Mouse (Mus musculus): ENCODE data around the gene Spty2d1. TPM values are rescaled to one million over a fixed set of nuclear protein-coding genes. Genes with fewer than 3 reads are reported as not detected.

Spty2d1 gene
- polyA plus RNA-seq, 1 experiment from 2014 or later = 15.6 TPM

DNA sequence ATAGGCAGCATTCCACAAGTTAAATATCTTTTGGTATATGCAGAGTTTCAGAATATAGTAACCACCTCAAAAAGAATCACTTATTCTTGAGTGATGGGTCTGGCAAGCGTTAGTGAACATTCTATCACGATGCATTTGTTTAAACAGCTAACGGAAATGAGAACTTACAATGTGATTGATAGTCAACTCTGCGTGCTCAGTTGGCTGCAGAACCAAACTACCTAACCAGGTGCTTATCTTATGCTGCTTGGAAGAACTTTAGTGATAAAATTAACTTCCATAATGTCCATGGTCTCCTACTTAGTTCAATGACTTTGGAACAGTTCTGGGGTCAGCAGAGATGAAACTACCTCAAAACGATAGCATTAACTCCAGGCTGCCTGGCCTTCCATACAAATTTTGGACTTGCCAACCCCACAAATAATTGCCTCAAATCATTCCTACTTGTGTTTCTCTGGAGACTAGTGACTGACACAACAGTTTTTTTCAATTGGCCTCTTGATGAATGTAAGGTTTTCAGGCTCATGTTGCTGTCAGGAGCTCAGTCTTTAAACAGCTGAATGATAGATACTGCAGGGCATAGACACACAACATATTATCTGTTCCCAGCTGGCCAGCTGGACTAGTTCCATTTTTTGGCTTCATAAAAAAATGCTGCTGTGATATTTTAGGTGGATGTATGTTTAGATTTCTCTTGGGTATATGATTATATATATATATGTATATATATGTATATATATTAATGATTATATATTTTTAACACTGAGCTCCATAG, 6.9 kb downstream of the Spty2d1 start:
- ATAC-seq (replicated peaks; ENCODE audit: insufficient number of reproducible peaks, low FRiP score, low TSS enrichment) = no peak
- Histone ChIP-seq H3K4me1 (ENCODE audit: control insufficient read depth, insufficient read depth, low read length) (peaks cover 33% of the 10 kb centered on the region), H3K27ac (ENCODE audit: low read depth, low read length) (no peak overlapping the region)

DNA sequence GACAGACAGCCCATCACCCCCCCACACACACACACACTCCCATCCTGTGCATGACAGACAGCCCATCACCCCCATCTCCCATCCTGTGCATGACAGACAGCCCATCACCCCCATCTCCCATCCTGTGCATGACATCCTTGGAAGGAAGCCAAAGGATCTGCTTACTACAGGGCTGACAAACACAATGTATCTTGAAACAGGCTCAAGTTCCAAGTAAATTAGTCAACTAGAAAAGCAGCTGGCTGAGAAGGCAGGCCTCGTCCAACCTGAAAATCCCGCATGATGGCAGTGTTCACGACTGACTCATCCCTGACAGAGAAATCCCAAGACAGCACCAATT, 7.6 kb downstream of the Spty2d1 start:
- Histone ChIP-seq H3K4me3 (ENCODE audit: low read depth, low read length) (no peak overlapping the region), H3K4me2 (no peak overlapping the region), H3K27ac (ENCODE audit: low read depth, low read length) (no peak overlapping the region), H3K27me3 (ENCODE audit: control insufficient read depth, insufficient read depth, low read length) (no peaks in the 10 kb centered on the region), H3K4me1 (ENCODE audit: control insufficient read depth, insufficient read depth, low read length) (peaks cover 33% of the 10 kb centered on the region), H3K9me3 (replicated peaks; ENCODE audit: control insufficient read depth, low read length) (no peaks in the 10 kb centered on the region), H3K9ac (ENCODE audit: low read depth, low read length) (no peak overlapping the region), H3K36me3 (ENCODE audit: control insufficient read depth, insufficient read depth, low read length) (peaks cover 15% of the 10 kb centered on the region)
- 64% methylated on average over 3 of the region's 3 CpGs for WGBS (ENCODE audit: insufficient replicate concordance)
- peak; percentile 43; the same call in 1 of the 2 replicates for ATAC-seq (replicated peaks; ENCODE audit: insufficient number of reproducible peaks, low FRiP score, low TSS enrichment)

More for the DNA sequence above, 6.9 kb downstream of the Spty2d1 start:
- H3K9me3 ChIP-seq (replicated peaks; ENCODE audit: control insufficient read depth, low read length) = no peaks in the 10 kb centered on the region
- H3K4me3 ChIP-seq (ENCODE audit: low read depth, low read length) = no peak overlapping the region
- H3K9ac ChIP-seq (ENCODE audit: low read depth, low read length) = no peak overlapping the region
- no peak overlapping the region for H3K4me2 ChIP-seq
- H3K36me3 ChIP-seq (ENCODE audit: control insufficient read depth, insufficient read depth, low read length) = peaks cover 15% of the 10 kb centered on the region
- no peaks in the 10 kb centered on the region for H3K27me3 ChIP-seq (ENCODE audit: control insufficient read depth, insufficient read depth, low read length)
- 64% methylated on average over 5 of the region's 5 CpGs for WGBS (ENCODE audit: insufficient replicate concordance)

DNA sequence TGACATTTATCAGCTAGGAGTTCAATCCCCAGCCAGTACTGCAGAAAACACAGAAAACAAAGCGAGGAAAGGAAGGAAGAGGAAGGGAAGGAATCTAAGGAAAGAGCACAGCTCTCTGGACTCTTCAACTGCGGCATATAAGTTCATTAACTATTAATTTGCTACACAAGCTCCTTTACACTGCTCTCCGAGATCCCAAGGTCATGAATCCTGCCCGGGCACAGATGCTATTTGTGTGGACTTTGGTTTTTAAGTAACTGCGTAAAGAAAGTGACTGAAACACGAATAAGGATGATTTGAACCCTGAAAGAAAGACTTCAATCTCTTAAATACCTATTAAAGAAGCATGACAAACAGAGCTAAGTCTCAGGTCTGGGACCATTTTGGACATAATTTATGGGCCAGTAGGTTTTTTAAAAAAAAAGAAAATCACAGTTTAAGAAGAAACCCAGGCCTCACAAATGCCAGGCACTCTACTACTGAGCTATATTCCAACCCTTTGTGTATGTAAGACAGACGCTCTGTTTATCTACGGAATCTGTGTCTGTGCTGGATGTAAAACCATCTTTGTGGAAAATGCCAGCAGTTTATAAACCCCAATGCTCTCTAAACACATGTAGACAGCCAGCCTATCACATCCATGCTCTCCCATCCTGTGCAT, 8.1 kb downstream of the Spty2d1 start:
- H3K4me2 ChIP-seq = no peak overlapping the region
- 78% methylated on average over 8 of the region's 8 CpGs for WGBS (ENCODE audit: insufficient replicate concordance)
- H3K27ac ChIP-seq (ENCODE audit: low read depth, low read length) = no peak overlapping the region
- no peak for ATAC-seq (replicated peaks; ENCODE audit: insufficient number of reproducible peaks, low FRiP score, low TSS enrichment)
- no peaks in the 10 kb centered on the region for H3K27me3 ChIP-seq (ENCODE audit: control insufficient read depth, insufficient read depth, low read length)
- H3K4me3 ChIP-seq (ENCODE audit: low read depth, low read length) = no peak overlapping the region
- H3K4me1 ChIP-seq (ENCODE audit: control insufficient read depth, insufficient read depth, low read length) = peaks cover 33% of the 10 kb centered on the region
- no peak overlapping the region; the same call in 1 of the 2 replicates for H3K9ac ChIP-seq (ENCODE audit: low read depth, low read length)
- H3K36me3 ChIP-seq (ENCODE audit: control insufficient read depth, insufficient read depth, low read length) = peaks cover 16% of the 10 kb centered on the region
- H3K9me3 ChIP-seq (replicated peaks; ENCODE audit: control insufficient read depth, low read length) = no peaks in the 10 kb centered on the region

DNA sequence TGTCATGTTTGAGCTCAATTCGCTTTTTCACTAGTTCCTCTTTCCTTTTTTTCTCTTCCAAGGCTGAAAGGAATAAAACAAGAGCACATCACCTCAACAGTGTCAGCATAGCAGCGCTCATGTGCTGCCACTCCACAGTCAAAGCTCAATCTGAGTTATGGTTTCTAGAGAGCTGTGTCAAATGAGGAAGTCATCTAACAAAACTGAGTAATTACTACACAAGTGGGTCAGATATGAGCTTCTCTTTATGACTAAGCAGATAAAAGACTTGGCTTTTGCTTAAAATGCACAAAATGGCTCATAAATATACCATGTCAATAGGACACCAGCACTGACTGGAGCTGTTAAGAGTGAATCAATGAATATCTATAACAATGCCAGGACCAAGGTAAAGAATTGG, 9.3 kb downstream of the Spty2d1 start:
- ATAC-seq (replicated peaks; ENCODE audit: insufficient number of reproducible peaks, low FRiP score, low TSS enrichment) = no peak
- H3K27me3 ChIP-seq (ENCODE audit: control insufficient read depth, insufficient read depth, low read length) = no peaks in the 10 kb centered on the region
- H3K27ac ChIP-seq (ENCODE audit: low read depth, low read length) = no peak overlapping the region
- no peaks in the 10 kb centered on the region for H3K9me3 ChIP-seq (replicated peaks; ENCODE audit: control insufficient read depth, low read length)
- H3K4me3 ChIP-seq (ENCODE audit: low read depth, low read length) = no peak overlapping the region
- peaks cover 22% of the 10 kb centered on the region for H3K36me3 ChIP-seq (ENCODE audit: control insufficient read depth, insufficient read depth, low read length)
- H3K9ac ChIP-seq (ENCODE audit: low read depth, low read length) = no peak overlapping the region
- H3K4me2 ChIP-seq = no peak overlapping the region
- peaks cover 33% of the 10 kb centered on the region for H3K4me1 ChIP-seq (ENCODE audit: control insufficient read depth, insufficient read depth, low read length)
- 95% methylated on average over 2 of the region's 2 CpGs for WGBS (ENCODE audit: insufficient replicate concordance)

DNA sequence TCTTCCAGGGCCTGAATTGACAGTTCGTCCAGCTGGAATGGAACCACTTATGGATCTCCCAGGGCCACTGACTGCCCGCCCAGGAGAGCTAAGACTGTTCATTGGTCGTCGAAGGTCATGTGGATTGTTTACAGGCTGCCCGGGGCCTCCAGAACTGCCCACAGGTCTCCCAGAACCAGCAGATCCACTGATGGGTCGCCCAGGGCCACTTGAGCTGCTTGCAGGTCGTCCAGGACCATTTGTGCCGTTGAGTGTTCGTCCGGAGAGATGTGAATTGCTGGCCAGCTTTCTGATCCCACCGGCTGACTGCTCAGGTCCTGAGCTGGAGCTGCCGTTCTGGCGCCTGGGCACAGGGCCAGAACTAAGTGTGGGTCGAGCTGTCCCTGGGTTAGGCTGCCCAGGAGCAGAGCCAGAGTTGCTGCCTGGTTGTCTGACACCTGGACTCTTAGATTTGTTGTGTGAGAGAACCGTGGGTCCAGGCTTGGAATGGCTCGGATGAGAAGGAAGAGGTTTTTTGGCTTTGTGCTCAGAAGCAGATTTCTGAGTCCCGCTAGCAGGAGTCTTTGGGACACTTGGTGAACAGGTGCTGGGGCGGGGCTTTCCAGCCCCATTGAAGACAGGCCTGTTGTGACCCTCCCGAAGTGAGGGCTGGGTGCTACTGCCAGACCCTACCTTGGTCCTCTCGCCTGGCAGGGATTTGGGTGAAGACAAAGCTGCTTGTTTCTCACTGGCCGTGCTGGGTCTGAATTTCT, 10.4 kb downstream of the Spty2d1 start:
- H3K27me3 ChIP-seq (ENCODE audit: control insufficient read depth, insufficient read depth, low read length) = no peaks in the 10 kb centered on the region
- peaks cover 27% of the 10 kb centered on the region for H3K36me3 ChIP-seq (ENCODE audit: control insufficient read depth, insufficient read depth, low read length)
- WGBS (ENCODE audit: insufficient replicate concordance) = 77% methylated on average over 21 of the region's 21 CpGs
- no peak overlapping the region for H3K4me3 ChIP-seq (ENCODE audit: low read depth, low read length)
- peaks cover 23% of the 10 kb centered on the region for H3K4me1 ChIP-seq (ENCODE audit: control insufficient read depth, insufficient read depth, low read length)
- no peak overlapping the region for H3K4me2 ChIP-seq
- no peak overlapping the region for H3K9ac ChIP-seq (ENCODE audit: low read depth, low read length)
- no peak for ATAC-seq (replicated peaks; ENCODE audit: insufficient number of reproducible peaks, low FRiP score, low TSS enrichment)
- no peak overlapping the region for H3K27ac ChIP-seq (ENCODE audit: low read depth, low read length)
- H3K9me3 ChIP-seq (replicated peaks; ENCODE audit: control insufficient read depth, low read length) = no peaks in the 10 kb centered on the region

DNA sequence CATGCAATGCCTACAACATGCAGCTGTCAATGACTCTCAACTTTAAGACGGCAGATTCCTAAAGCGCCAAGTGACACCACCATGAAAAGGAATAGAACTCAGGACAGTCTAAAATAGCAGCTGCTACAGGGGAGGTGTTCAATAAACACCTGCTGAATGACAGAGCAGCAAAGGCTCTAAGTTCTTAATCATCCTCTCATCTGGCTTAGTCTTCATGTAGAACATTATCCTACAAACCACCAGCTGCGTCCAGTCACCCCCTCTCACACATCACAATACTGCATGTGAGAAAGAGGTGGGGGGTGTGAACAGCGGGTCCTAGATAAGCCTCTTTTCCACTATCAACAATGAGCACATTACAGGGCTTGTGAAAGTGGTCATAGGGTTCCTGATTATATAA, 11.2 kb downstream of the Spty2d1 start:
- Histone ChIP-seq H3K27me3 (ENCODE audit: control insufficient read depth, insufficient read depth, low read length) (no peaks in the 10 kb centered on the region), H3K4me1 (ENCODE audit: control insufficient read depth, insufficient read depth, low read length) (peaks cover 16% of the 10 kb centered on the region), H3K9me3 (replicated peaks; ENCODE audit: control insufficient read depth, low read length) (no peaks in the 10 kb centered on the region), H3K9ac (ENCODE audit: low read depth, low read length) (no peak overlapping the region), H3K4me3 (ENCODE audit: low read depth, low read length) (no peak overlapping the region), H3K27ac (ENCODE audit: low read depth, low read length) (no peak overlapping the region), H3K4me2 (no peak overlapping the region; the same call in 1 of the 2 replicates), H3K36me3 (ENCODE audit: control insufficient read depth, insufficient read depth, low read length) (peaks cover 28% of the 10 kb centered on the region)
- ATAC-seq (replicated peaks; ENCODE audit: insufficient number of reproducible peaks, low FRiP score, low TSS enrichment) = no peak
- WGBS (ENCODE audit: insufficient replicate concordance) = 75% methylated on average over 4 of the region's 4 CpGs

DNA sequence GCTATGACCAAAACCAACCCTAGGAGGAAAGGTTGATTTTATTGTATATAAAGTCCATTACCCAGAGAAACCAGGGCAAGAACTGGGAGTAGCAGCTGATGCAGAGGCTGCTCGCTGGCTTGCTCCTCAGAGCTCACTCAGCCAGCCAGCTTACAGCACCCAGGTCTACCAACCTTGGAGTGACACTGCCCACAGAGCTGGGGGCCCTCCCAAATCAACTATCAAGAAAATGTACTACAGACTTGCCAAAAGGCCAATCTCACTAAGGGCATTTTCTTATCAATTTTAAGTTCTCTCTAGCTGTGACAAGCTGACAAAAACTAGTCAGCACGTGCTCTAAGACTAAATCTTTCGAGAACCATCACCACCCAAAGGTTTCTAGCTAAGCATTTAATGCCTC, 12.7 kb downstream of the Spty2d1 start:
- ATAC-seq (replicated peaks; ENCODE audit: insufficient number of reproducible peaks, low FRiP score, low TSS enrichment) = no peak
- Histone ChIP-seq H3K27me3 (ENCODE audit: control insufficient read depth, insufficient read depth, low read length) (no peaks in the 10 kb centered on the region), H3K36me3 (ENCODE audit: control insufficient read depth, insufficient read depth, low read length) (peaks cover 30% of the 10 kb centered on the region), H3K27ac (ENCODE audit: low read depth, low read length) (no peak overlapping the region), H3K4me1 (ENCODE audit: control insufficient read depth, insufficient read depth, low read length) (peaks cover 7% of the 10 kb centered on the region; the same call in 1 of the 2 replicates), H3K4me3 (ENCODE audit: low read depth, low read length) (no peak overlapping the region), H3K9me3 (replicated peaks; ENCODE audit: control insufficient read depth, low read length) (no peaks in the 10 kb centered on the region), H3K9ac (ENCODE audit: low read depth, low read length) (no peak overlapping the region), H3K4me2 (no peak overlapping the region)
- 94% methylated on average over 3 of the region's 3 CpGs for WGBS (ENCODE audit: insufficient replicate concordance)

DNA sequence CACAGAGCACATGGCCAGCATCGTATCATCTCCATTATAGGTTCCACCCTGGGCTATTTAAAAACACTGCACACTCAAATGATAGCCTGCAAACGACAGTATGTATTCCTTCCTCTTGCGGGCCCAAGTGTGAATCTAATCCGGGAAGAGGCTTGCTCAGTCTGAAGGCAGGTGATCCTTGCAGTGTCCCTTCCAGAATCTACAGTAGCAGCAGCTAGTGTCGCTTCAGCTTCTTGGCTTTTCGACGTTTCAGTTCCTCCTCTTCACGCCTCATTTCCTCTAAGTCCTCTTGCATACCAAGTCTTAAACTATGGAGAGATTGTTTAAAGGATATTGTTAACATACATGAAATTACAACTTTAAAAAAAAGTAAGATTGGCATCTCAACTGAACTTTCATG, 15.1 kb downstream of the Spty2d1 start:
- H3K27ac ChIP-seq (ENCODE audit: low read depth, low read length) = no peak overlapping the region
- WGBS (ENCODE audit: insufficient replicate concordance) = 87% methylated on average over 8 of the region's 8 CpGs
- no peaks in the 10 kb centered on the region for H3K9me3 ChIP-seq (replicated peaks; ENCODE audit: control insufficient read depth, low read length)
- H3K4me3 ChIP-seq (ENCODE audit: low read depth, low read length) = no peak overlapping the region
- H3K4me2 ChIP-seq = no peak overlapping the region
- no peak overlapping the region for H3K9ac ChIP-seq (ENCODE audit: low read depth, low read length)
- no peaks in the 10 kb centered on the region for H3K27me3 ChIP-seq (ENCODE audit: control insufficient read depth, insufficient read depth, low read length)
- H3K36me3 ChIP-seq (ENCODE audit: control insufficient read depth, insufficient read depth, low read length) = peaks cover 23% of the 10 kb centered on the region
- ATAC-seq (replicated peaks; ENCODE audit: insufficient number of reproducible peaks, low FRiP score, low TSS enrichment) = no peak
- H3K4me1 ChIP-seq (ENCODE audit: control insufficient read depth, insufficient read depth, low read length) = 0 out of 2 replicates have a peak, but pooled peaks cover 3% of the 10 kb centered on the region

Data from heart, embryonic 11.5 days (tissue).